Mouse (Mus musculus) adrenal gland (tissue): ENCODE measurements around the gene Krtap4-1.
"Not testable (repeated sequence)": the region's sequence is repeated elsewhere in the genome, so short reads cannot be mapped to it uniquely, and the experiment has no call there.

ENCODE experiments used
- intact Hi-C: fragments of 180-260 bp; cut with DNase I; formaldehyde crosslinking; loops from one replicate; pipeline ENCODE4 v1.15.1; 2025
- long read RNA-seq, 2 experiments: library from polyadenylated mRNA; unstranded; transcript quantifications; one replicate each; pipeline ENCODE4 v2.0.0; 2020; ENCODE audit warnings: borderline replicate concordance in 1 of 2; ENCODE audit not compliant: insufficient replicate concordance in 1 of 2

The Krtap4-1 gene
- long read RNA-seq, experiment 1 = 0 reads
- long read RNA-seq, experiment 2 = 0 reads

- intact Hi-C loops = no loop called here
These were observed at the start of gene Krtap4-1 for GRCm38 (mm10) chr11:99628138-99628537. Krtap4-1 (minus strand) TSS chr11:99628238.

GRCm38 (mm10) chr11:99665860-99666259 is 37.8 kb upstream of the Krtap4-1 start, which contains the start of gene Krtap4-6:
Krtap4-6 (minus strand) TSS chr11:99665960.
- intact Hi-C loops = no loop called here

GRCm38 (mm10) chr11:99662802-99663201 is 34.8 kb upstream of the Krtap4-1 start:
- intact Hi-C loops = no loop called here

- intact Hi-C loops = no loop called here
These were observed 31.2 kb upstream of the Krtap4-1 start for GRCm38 (mm10) chr11:99659256-99659655.

- intact Hi-C loops = not testable (repeated sequence)
These were observed 30.5 kb upstream of the Krtap4-1 start, which contains the start of gene Gm11563 for GRCm38 (mm10) chr11:99658467-99659010. Gm11563 (minus strand) TSS chr11:99658960.

GRCm38 (mm10) chr11:99657051-99657450 is 29.0 kb upstream of the Krtap4-1 start:
- intact Hi-C loops = no loop called here

- intact Hi-C loops = no loop called here
These were observed 22.1 kb upstream of the Krtap4-1 start, which contains the start of gene Gm11555 for GRCm38 (mm10) chr11:99650136-99650535. Gm11555 (minus strand) TSS chr11:99650236.

- intact Hi-C loops = no loop called here
These were observed 18.4 kb upstream of the Krtap4-1 start for GRCm38 (mm10) chr11:99646444-99646843.

- intact Hi-C loops = no loop called here
These were observed 16.3 kb upstream of the Krtap4-1 start for GRCm38 (mm10) chr11:99644351-99644750.

- intact Hi-C loops = not testable (repeated sequence)
These were observed 15.6 kb upstream of the Krtap4-1 start, which contains the start of gene Krtap4-7 for GRCm38 (mm10) chr11:99643635-99644139. Krtap4-7 (minus strand) TSS chr11:99644089.

- intact Hi-C loops = no loop called here
These were observed 12.9 kb upstream of the Krtap4-1 start for GRCm38 (mm10) chr11:99640926-99641325.

GRCm38 (mm10) chr11:99637086-99637485 is 9.0 kb upstream of the Krtap4-1 start:
- intact Hi-C loops = no loop called here

- intact Hi-C loops = no loop called here
These were observed 6.7 kb upstream of the Krtap4-1 start, which contains the start of gene Krtap4-2 for GRCm38 (mm10) chr11:99634653-99635134. Krtap4-2 (minus strand) TSS chr11:99635084.

GRCm38 (mm10) chr11:99633293-99633692 is 5.3 kb upstream of the Krtap4-1 start:
- intact Hi-C loops = no loop called here

GRCm38 (mm10) chr11:99630890-99631289 is 2.9 kb upstream of the Krtap4-1 start:
- intact Hi-C loops = no loop called here

GRCm38 (mm10) chr11:99620335-99620734 is 7.7 kb downstream of the Krtap4-1 start, which contains the start of gene Gm11562:
Gm11562 (minus strand) TSS chr11:99620435.
- intact Hi-C loops = no loop called here

- intact Hi-C loops = no loop called here
These were observed 13.2 kb downstream of the Krtap4-1 start, which contains the start of gene Krtap2-4 for GRCm38 (mm10) chr11:99614796-99615363. Krtap2-4 (minus strand) TSS chr11:99614846.

- intact Hi-C loops = not testable (repeated sequence)
These were observed 17.9 kb downstream of the Krtap4-1 start, which contains the start of gene Gm11937 for GRCm38 (mm10) chr11:99610089-99610488. Gm11937 (minus strand) TSS chr11:99610189.

GRCm38 (mm10) chr11:99609126-99609525 is 18.9 kb downstream of the Krtap4-1 start:
- intact Hi-C loops = no loop called here

- intact Hi-C loops = not testable (repeated sequence)
These were observed 24.8 kb downstream of the Krtap4-1 start, which contains the start of gene Gm11938 for GRCm38 (mm10) chr11:99603208-99603607. Gm11938 (minus strand) TSS chr11:99603308.

- intact Hi-C loops = not testable (repeated sequence)
These were observed 30.3 kb downstream of the Krtap4-1 start, which contains the start of gene Krtap9-3 for GRCm38 (mm10) chr11:99597742-99598141. Krtap9-3 (minus strand) TSS chr11:99598105.

GRCm38 (mm10) chr11:99590981-99591380 is 37.1 kb downstream of the Krtap4-1 start, which contains the start of gene Krtap1-3:
Krtap1-3 (minus strand) TSS chr11:99591339.
- intact Hi-C loops = no loop called here
